Mouse (Mus musculus) neural tube, postnatal 0 days (tissue): ENCODE data around the gene Zdhhc14. TPM values are rescaled to one million over a fixed set of nuclear protein-coding genes. Genes with fewer than 3 reads are reported as not detected.

Experiments used
- polyA plus RNA-seq: library from polyadenylated mRNA; unstranded; fragments of >200 nt; fragmentation: Nextera tagmentation; extraction: Ambion mirVana; gene quantifications from 2 replicates; pipeline ENCODE4 v1.2.1, GENCODE M21; 2015

Gene Zdhhc14
- polyA plus RNA-seq, result 13.4 and 15.3 TPM in 2 replicates

DNA sequence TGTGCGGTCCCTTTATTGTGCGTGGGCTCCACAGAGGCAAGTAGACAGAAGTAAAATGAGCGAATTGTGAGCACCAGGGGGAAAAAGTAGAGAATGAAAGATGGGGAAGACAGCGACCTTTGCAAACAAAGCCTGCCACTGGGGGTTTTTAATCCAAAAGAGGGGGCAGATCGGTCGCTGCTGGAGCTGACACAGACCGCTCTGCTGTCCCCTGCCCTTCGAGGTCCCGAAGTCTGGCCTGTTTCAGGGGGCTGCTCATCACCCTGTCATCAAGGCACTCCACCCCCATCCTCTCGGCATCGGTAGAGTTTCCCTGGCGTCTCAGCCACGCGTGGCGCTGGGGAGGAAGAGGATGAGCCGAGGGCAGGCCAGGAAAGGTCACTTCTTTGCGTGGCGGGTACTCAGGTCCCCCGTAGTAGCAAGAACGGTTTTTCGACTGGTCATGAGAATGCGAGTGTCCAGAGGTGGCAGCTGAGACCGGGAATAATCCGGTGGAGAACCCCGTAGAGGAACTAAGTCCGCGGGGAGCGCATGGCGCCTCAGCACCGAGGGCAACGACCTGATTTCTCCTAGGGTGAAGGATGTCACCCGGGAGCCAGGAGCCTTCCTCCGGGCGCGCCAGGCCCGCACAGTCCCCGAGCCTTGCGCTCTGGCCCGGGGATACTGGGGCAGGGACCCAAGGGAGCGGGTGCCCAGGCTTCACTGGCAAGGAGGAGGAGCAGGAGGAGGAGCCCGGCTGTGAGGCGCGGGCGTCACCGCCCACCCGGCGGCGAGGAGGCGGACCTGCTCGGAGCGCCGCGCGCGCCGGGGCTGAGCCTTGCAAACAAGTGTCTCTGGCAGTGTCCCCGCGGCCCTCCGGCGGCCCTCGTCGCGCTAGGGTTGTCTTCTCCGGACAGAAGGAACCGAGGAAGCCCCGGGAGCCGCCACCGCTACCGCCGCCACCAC, at the start of gene Zdhhc14:
TSS of gene Zdhhc14 (plus strand) at position 757 of the 945 bp plus-strand sequence.

Other genes starting within 250 kb of the Zdhhc14 start
- gene Ldhal6b, start 73.8 kb upstream of the Zdhhc14 start, polyA plus RNA-seq, result not detected in 2 replicates
- 122 and 126 TPM in 2 replicates for gene Tmem242, start 52.3 kb upstream of the Zdhhc14 start, polyA plus RNA-seq